Mouse (Mus musculus) myocyte (in vitro differentiated cells): ENCODE results near the gene Crygd.

ENCODE experiments used
- E2F4 ChIP-seq: IDR thresholded peaks from one replicate; pipeline ENCODE4 v1.6.1; 2011; ENCODE audit warnings: mild to moderate bottlenecking, control low read depth, moderate library complexity; ENCODE audit not compliant: insufficient read depth
- MYOG ChIP-seq, 3 experiments: IDR thresholded peaks; one replicate each; pipeline ENCODE4 v1.6.1; 2011; ENCODE audit warnings: control low read depth in 2 of 3, low read depth in 2 of 3, mild to moderate bottlenecking in 2 of 3; ENCODE audit not compliant: insufficient read length in 2 of 3, control insufficient read depth in 1 of 3, insufficient read depth in 1 of 3
- POLR2AphosphoS2 ChIP-seq: IDR thresholded peaks from one replicate; pipeline ENCODE4 v1.6.1; 2011; ENCODE audit warnings: low read depth, control low read depth; ENCODE audit not compliant: insufficient read length

DNA sequence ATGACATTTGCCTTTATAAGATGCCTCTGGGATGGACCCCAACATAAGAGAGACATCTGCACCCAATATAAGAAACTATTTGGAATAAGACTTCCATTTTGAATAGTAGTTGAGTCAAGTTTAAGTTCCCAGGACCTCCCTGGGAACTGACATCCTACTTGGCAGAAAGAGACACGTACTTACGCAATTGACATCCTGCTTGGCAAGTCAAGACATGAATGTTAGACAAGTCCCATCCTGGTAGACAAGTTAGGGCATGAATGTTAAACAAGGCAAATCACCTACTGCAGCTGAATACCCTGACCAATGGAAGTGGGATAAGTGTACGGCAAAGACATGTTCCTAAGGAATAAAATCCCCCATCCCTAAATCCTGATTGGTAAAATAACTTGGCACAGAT lies 21.4 kb downstream of the Crygd start:
- TF ChIP-seq POLR2AphosphoS2 (no peak), E2F4 (no peak), MYOG (IDR thresholded peaks at IDR 0.05; ENCODE audit: control insufficient read depth in 1 of 3, insufficient read depth in 1 of 3, insufficient read length in 2 of 3, low read depth in 2 of 3) (no peak)
